Mouse (Mus musculus): Measurements from ENCODE around the gene Tnip1. TPM values are rescaled to one million over a fixed set of nuclear protein-coding genes. Genes with fewer than 3 reads are reported as not detected.
"Not testable (repeated sequence)": the region's sequence is repeated elsewhere in the genome, so short reads cannot be mapped to it uniquely, and the experiment has no call there.

Gene Tnip1
- total RNA-seq, 2 experiments from 2014 or later: 22.8 to 24.9 TPM

DNA sequence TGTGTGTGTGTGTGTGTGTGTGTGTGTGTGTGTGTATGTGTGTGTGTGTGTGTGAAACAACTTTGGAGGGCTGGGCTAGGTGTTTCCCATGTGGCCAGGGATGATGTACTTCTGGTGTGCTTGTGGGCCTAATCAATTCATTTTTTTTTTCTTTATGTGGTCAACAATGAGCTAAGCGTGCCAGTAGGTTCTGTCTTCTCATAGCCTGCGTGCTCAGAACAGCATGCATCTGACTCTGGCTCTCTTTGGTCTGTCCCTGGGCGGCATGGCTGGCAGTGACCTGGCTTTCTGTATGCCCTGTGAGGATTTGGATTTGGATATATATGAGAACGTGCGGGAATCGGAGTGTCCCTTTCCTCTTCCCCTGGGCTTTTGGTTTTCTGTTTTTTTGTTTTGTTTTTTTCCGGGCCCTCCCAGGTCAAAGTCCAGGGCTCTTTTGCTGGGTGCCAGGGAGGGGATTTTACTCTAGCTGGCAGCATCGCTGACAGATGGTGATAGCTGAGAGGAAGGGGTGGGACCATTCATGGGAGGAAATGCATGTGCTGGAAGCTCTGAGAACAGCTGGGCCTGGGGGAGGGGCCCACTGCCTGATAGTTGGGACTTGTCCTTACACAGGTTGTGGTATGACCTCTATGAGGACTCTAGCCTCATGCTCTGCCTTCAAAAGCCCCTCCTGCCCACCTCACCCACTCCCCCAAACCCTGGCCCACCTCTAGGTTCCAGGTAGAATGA, 10.9 kb upstream of the Tnip1 start:
- intact Hi-C loops (cut with DNase I): no loop called here
- DNase-seq: peak; percentile 84

DNA sequence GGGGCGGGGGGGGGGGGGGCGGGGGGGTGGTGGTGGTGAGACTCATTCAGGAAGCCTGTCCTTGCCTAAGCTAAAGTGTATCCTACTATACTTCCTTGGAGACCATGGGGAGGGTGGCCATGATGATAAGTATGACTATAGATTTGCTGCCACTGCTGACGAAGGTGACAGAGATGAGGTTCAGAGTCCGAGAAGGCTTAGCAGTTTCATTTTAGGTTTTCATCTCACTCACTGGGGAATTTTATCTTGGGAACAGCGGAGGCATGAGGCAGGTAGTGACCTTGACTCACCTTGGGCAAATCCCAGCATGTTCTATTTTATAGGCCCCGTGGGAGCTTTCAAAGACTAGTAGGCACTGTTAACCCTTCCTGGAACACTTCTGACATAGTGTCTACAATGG, 10.1 kb upstream of the Tnip1 start:
- intact Hi-C loops (cut with DNase I): no loop called here
- DNase-seq: no peak

DNA sequence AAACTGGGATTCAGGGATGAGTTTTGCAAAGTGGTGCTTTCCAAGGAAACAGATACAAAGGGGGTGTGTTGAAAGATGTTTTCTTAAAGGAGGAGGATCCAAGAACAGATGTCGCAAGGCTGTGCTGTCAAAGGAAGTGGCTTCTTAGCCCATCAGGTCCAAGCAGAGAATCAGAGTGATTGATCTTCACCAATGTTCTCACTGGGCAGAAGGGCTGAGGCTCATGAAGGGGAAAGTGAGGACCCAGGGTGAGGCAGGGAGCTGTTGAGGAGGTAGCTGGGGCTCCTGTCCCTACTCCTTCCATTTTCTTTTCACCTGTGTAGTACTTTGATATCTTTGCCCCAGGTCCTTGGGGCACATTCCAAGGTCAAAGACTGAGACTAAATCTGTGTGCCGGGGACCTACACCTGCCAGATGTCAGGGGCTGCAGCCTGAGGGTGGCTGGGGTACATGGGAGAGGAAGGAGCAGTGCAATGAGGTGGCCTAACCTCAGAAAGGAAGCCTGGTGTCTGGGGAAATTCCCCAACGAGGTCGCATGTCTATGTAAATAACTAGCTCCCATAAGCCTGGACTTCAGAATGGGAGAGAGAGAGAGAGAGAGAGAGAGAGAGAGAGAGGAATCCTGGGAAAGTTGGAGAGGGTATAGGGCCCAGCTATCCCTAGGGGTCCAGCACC, 9.5 kb upstream of the Tnip1 start:
- DNase-seq: no peak
- intact Hi-C loops (cut with DNase I): no loop called here

DNA sequence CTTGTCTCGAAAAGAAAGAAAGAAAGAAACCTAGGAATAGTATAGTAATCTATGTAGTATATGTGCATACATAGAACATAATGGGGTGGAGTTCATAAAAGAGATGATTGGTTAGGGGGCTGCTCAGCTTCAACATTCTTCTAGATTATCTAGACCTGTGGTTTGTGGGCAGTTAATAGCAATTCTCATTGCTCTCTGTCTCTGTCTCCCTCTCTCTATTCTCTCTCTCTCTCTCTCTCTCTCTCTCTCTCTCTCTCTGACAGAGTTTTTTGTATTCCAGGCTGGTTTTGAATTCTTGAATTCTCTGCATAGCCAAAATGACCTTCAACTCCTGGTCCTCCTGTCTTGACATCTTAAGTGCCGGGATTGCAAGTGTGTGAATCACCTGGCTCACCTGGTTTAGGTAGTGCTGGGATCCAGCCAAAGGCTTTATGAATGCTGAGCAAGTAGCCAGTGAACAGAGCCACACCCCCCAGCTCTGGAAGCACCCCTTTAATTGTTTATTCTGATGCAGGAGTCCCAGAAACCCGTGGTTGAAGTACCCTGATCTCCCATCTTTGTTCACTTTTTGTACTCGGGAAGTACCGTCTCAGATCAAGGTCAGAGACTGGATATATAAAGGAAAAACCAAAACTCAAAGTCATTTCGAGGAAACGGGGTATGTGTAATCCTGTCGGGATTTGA, 8.8 kb upstream of the Tnip1 start:
- DNase-seq: no peak
- intact Hi-C loops (cut with DNase I): no loop called here

DNA sequence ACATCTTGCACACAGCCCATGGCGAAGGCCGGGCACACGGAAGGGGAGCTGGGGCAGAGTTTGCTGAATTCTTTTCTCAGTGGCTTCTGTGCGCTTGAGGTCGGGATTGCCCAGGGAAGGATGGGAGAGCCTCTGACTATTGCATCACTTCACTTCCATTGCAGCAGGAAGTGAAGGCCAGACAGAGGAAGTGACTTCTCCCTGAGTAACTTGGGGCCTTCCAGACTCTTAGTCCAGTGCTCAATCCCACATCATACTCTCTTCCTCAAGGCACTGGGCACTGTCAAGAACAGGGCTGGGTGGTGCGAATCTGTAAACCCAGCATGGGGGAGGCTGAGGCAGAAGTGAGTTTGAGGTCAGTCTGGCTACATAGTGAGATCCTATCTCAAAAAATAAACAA, 2.5 kb upstream of the Tnip1 start:
- no peak for DNase-seq
- intact Hi-C loops (cut with DNase I): no loop called here

DNA sequence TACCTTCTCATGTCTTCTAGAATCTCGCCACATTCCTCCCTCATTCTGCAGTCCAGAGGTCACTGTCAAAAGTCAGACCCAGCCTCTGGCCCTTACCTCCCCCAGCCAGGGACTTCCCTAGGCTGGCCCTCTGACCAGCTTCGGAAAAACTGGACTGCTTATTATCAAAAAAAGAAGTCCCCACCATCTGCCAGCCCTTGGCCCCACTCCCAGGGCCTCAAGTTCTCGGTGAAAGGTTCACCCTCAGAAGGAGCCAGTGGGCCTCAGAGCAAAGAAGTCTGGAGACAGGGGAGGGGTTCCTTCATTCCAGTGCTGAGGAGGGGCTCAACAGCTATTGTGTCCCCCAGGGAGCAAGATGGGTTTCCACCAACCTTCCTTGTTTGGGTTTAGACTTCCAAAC, 796 bp downstream of the Tnip1 start:
- peak; percentile 32 for DNase-seq
- intact Hi-C loops (cut with DNase I): no loop called here

DNA sequence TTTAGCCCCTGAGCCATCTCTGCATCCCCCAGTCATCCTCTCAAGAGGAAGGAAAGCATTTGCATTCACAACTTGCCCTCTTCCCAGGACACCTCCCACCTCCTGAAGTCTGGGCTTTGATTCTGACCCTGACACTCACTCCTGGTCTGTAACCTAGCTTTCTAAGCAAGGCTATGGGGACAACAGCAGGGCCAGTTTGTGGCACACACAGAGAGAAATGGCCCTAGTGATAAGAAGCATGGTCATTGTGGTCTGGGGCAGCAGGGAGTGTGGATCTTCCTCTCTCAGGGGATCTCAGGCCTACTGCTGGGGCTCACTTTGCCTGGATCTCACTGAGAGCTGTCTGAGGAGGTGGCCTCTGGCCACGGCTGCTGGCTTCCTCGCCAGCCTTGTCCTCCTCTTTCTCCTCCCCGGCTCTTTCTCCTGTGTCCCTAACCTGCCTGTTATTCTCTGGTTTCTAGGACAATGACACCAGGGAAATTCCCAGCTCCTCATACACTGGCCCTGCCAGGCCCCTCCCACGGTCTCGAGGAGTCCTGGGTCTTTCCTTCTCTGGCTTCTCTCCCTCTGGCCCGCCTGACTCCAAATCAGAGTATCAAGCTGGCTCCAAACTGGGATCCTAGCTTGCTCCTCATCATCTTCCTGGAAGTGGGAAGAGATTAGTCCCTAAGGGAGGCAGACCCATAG, 1.4 kb downstream of the Tnip1 start:
- intact Hi-C loops (cut with DNase I): no loop called here

DNA sequence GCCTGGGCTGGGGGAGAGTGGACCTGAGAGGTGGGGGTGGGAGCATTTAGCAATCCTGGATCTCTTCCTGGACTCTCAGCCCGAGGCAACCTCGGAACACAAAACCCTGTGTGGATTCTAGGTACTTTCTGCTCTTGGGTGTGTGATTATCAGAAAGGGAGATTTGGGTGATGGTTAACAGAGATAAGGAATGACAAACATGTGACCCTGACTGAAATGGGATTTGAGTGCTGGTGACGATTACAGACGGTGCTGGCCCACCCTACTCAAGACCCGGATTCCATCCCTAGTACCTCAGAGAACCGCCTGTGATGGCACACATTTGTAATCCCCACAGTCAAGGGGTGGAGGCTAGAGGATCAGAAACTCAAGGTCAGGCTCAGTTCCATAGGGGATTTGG, 2.5 kb downstream of the Tnip1 start:
- intact Hi-C loops (cut with DNase I): no loop called here
- no peak for DNase-seq

More for the DNA sequence above, 1.4 kb downstream of the Tnip1 start:
- DNase-seq: no peak

DNA sequence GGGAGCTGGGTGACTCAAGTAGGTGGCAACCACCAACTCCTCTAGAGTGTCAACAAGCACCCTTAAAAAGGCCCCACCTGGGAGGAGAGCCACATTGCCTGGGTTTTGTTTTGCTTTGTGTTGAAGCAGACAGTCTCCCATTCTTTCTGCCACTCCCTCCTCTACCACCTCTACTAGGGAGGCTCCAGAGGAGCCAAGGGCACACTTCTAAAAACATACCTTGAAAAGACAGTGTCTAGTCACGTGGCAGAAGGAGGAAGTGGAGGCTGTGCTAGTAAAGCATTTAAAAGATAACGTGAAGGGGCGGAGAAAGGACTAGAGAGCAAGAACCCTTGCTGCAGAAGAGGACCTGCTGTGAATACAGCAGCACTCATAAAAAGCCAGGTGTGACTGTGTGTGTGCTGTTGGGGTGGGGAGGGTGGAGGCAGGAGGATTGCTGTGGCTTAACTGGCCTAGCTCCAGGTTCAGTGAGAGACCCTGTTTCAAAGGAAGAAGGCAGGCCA, 4.1 kb downstream of the Tnip1 start:
- DNase-seq: no peak
- intact Hi-C loops (cut with DNase I): no loop called here

DNA sequence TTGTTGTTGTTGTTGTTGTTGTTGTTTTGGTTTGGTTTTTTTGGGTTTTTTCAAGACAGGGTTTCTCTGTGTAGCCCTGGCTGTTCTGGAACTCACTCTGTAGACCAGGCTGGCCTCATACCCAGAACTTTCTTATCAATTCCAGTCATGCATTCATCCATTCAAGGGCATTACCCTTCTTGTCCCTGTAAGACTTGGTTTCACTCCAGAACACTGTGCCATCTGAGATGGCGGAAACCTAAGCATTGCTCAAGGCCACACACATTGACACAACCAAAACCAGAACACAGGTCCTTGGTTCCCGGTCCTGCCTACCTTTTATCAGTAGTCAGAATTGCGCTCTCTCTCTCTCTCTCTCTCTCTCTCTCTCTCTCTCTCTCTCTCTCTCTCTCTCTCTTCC, 5.0 kb downstream of the Tnip1 start:
- DNase-seq; intact Hi-C loops (cut with DNase I): not testable (repeated sequence)

DNA sequence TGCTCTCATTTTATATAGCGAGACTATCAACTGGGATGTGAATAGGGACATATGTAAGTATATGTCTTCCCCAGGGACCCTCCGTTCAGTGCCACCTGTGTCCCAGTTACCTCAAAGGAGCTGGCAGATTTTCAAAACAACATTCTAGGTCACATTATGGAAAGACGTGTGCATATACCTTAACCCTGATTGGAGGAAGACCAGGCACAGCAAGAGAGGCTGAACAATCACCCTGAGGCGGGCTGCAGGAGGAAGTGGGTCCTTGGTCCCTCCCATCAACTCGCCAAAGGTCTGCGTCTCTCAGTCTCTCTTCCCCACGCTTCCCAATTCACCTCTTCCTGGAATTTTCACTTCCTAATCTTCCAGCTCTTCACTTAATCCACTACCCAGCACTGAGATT, 5.8 kb downstream of the Tnip1 start:
- no peak for DNase-seq
- intact Hi-C loops (cut with DNase I): no loop called here

DNA sequence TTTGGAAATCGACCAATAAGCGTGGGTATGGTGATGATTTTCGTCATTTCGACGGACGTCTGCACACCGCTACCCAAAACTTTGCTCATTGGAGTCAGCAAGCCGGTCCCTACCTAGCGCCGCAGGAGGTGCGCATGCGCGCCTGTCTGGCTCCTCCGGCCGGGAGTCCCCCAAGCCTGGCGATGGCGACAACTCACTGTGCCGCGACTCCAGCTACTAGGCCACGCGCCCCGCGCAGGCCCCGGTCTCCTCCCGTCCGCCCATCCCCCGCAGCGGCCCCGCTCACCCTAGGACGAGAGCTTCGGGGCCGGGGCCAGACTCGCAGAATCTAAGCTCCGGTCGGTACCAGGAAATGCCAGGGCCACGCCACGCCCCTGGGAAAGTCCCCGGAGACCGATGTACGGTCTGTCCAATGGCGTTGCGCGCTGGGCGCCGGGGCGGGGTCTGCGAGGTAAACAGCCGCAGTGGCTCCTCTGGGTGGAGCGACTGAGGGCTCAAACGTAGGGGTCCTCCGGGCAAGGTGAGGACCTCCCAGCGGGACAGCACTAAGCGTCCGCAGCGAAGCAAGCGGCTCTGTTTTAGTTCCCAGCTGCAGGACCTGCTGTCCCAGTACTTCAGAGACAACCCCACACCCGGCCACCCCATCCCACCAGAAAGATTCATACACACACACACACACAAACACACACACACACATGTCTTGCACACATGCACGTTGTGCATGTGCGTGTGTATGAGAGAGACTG, 6.8 kb downstream of the Tnip1 start:
- intact Hi-C loops (cut with DNase I): no loop called here

DNA sequence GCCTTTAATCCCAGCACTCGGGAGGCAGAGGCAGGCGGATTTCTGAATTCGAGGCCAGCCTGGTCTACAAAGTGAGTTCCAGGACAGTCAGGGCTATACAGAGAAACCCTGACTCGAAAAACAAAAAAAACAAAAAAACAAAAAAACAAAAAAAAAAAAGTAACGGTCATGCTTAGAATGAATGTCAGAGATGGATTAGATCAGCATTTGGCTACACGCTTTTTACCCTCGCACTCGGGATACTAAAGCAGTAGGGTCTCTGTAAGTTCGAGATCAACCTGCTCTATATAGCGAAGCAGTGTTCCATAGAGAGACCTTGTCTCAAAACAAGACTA, 7.3 kb downstream of the Tnip1 start:
- intact Hi-C loops (cut with DNase I); DNase-seq: not testable (repeated sequence)

More for the DNA sequence above, 6.8 kb downstream of the Tnip1 start:
- DNase-seq: peak; percentile 98

DNA sequence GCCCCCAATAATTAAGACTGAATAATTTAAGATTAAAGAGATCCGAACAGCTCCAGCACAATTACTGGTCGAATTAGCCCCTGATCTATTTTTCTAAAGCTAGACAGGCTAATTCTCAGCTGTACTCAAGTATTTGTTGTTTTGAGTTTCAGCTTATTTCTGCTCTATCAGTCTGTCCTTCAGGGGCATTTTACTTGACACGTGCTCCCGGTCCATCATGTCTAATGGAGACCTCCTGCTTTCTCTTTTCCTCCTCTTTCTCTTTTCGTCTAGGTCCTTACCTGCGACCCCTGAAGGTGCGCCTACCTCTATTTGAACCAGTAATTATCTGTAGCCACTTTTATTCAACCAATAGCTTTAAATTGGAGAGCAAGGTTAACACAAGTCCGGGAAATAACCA, 8.0 kb downstream of the Tnip1 start:
- intact Hi-C loops (cut with DNase I): no loop called here
- no peak for DNase-seq

DNA sequence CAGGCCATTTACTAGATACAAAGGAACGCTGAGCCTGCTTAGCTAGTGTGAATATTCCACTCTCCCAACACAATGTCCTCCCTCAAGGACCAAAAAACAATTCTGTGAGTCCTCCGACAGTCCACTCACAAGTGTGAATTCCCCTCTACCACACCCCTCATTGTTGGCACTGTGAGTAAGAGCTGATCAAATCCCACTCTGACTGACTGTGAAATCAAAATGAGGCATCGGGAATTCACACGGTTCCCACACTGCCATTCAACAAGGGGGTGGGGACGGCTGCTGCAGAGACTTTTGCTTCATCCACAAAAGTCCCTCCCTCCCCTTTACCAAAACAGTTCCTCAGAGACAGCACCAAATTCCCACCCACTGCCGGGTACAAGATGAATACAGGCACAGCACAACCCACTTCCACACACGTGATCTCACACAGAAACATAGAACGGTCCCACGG, 8.7 kb downstream of the Tnip1 start:
- DNase-seq: no peak
- intact Hi-C loops (cut with DNase I): no loop called here

DNA sequence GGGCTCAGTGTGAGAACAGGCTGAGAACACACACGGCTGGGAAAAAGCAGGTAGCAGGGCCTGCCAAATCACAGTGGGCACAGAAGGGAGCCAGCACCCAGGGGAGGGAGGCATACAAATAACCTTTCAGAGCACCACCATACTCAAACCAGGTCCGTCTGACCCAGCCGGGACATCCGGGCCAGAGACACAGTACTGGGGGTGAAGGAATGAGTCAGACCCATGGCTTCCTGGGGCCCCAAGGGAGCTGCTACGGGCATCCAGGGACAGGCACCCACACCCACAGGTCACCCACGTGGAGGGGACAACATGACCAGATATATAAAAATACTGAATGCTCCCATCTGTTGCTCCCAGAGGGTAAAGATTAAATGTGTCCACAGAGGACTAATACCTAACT, 10.1 kb downstream of the Tnip1 start:
- intact Hi-C loops (cut with DNase I): no loop called here

DNA sequence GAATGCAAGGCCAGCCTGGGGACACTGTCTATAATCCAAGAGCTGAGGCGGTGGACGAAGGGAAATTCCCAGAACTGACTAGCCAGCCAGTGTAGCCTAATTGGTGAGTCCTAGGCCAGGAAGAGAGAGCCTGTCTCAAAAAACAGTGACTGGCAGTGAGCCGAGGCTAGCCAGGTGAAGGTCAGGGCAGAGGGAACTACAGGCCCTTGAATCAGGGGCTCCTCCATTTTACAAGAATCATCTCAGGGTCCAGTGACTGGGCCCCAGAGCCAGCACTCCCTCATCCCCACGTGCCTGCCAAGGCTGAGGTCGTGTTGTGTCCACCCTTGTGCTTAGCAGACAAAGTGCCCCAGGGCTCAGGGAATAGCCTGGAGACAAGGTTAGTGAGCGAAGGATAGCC, 12.0 kb downstream of the Tnip1 start:
- no peak for DNase-seq
- intact Hi-C loops (cut with DNase I): no loop called here

More for the DNA sequence above, 10.1 kb downstream of the Tnip1 start:
- no peak for DNase-seq

DNA sequence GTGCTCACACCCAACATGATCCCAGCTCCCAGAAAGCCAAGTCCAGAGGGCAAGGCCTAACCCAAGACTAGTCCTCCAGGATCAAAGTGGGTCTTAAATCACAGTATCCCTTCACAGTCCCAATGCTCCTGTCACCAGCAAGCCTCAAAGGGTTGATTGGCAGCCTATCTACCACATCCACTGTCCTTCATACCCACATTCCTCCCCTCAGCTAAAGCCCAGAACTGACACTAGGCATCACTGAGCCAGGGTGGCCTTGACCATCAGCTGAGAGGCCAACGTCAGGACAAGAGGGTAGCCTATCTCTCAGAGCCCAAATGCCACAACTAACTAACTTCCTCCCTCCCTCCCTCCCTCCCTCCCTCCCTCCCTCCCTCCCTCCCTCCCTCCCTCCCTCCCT, 13.0 kb downstream of the Tnip1 start:
- no peak for DNase-seq
- intact Hi-C loops (cut with DNase I): no loop called here

DNA sequence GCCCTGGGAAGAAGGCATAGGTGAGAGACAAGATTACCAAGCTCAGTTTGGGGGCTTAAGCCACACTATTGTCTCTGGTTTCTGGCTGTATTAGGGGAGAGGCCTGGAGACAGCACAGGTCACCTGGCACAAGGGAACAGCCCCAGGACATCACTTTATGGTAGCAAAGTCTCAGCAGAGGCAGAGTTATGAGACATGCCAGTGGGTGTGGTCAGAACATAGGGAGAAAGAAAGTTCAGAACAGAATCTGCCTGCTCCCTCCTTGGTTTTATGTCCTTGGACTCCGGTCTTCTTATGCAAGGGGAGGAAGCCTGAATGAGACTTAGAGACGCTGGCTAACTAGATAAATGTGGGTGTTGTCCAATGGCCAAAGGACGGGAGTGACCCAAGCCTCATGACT, 18.0 kb downstream of the Tnip1 start:
- DNase-seq: no peak
- intact Hi-C loops (cut with DNase I): no loop called here

DNA sequence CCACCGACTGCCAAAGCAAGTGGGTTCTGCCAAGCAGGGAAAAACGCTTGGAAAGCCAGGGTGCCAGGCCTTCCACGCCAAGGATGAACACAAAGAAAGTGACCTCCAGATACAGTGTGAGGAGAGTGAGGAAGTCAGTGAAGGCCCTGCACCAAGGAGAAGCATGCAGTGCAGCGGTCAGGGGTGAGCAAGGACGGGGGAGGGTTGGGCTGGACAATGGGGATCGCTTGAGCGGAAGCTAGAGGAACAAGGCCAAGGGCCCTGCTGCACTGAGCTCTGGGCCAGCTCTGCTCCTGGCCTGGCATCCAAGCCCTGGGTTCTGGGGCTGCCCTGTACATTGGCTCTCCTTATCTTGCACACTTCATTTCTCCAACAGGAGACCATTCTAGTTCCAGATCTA, 22.7 kb downstream of the Tnip1 start:
- peak; percentile 25 for DNase-seq
- intact Hi-C loops (cut with DNase I): no loop called here

DNA sequence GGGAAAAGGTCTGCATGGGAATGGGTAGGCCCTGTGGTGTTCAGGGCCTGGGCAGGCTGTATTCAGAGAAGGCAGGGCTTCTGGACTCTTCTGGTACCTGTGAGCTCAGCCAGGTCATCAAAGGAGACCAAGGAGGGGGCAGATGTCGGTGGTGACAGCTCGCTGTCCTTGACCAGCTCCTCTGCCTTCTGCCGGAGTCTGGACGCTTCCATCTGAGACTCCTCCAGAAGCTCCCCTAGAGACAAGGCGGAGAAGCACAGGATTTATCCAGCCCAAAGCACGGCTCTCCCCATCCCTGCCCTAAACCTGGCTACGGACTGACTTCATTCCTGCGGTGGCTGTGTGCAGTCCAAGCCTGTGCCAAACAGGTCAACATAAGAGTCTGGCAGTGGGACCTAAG, 23.2 kb downstream of the Tnip1 start:
- no peak for DNase-seq
- intact Hi-C loops (cut with DNase I): no loop called here

All from left cerebral cortex, postnatal 4 days (tissue).